Mouse (Mus musculus): ENCODE data around the gene Eif3l. TPM values are rescaled to one million over a fixed set of nuclear protein-coding genes. Genes with fewer than 3 reads are reported as not detected.

The Eif3l gene
- polyA plus RNA-seq, 1 experiment from 2014 or later = 241 TPM

GRCm38 (mm10) chr15:79067631-79068030, 7.3 kb upstream of the Eif3l start:
- WGBS = 70% methylated on average over 3 of the region's 3 CpGs

GRCm38 (mm10) chr15:79068416-79068815, 6.6 kb upstream of the Eif3l start:
- Histone ChIP-seq H3K4me2 (no peak overlapping the region), H3K27me3 (no peaks in the 10 kb centered on the region), H3K36me3 (no peaks in the 10 kb centered on the region), H3K9me3 (no peaks in the 10 kb centered on the region), H3K4me3 (replicated peaks) (no peak overlapping the region), H3K9ac (replicated peaks) (no peak overlapping the region), H3K27ac (no peak overlapping the region), H3K4me1 (replicated peaks) (peaks cover 11% of the 10 kb centered on the region)
- no peak for ATAC-seq (ENCODE audit: insufficient number of reproducible peaks, insufficient read depth, low FRiP score, low TSS enrichment, low read depth)
- WGBS = 77% methylated on average over 3 of the region's 3 CpGs

More at GRCm38 (mm10) chr15:79067631-79068030, 7.3 kb upstream of the Eif3l start:
- no peak for ATAC-seq (ENCODE audit: insufficient number of reproducible peaks, insufficient read depth, low FRiP score, low TSS enrichment, low read depth)
- Histone ChIP-seq H3K27ac (no peak overlapping the region), H3K4me1 (replicated peaks) (peaks cover 11% of the 10 kb centered on the region), H3K4me3 (replicated peaks) (no peak overlapping the region), H3K4me2 (no peak overlapping the region), H3K36me3 (no peaks in the 10 kb centered on the region), H3K27me3 (no peaks in the 10 kb centered on the region), H3K9me3 (no peaks in the 10 kb centered on the region), H3K9ac (replicated peaks) (no peak overlapping the region)

- ATAC-seq (ENCODE audit: insufficient number of reproducible peaks, insufficient read depth, low FRiP score, low TSS enrichment, low read depth) = no peak
- no peak overlapping the region for H3K4me2 ChIP-seq
- no peaks in the 10 kb centered on the region for H3K27me3 ChIP-seq
- H3K36me3 ChIP-seq = peaks cover under 1% of the 10 kb centered on the region
- 61% methylated on average over 5 of the region's 5 CpGs for WGBS
- no peak overlapping the region for H3K9ac ChIP-seq (replicated peaks)
- no peak overlapping the region for H3K4me3 ChIP-seq (replicated peaks)
- no peak overlapping the region for H3K27ac ChIP-seq
- no peaks in the 10 kb centered on the region for H3K9me3 ChIP-seq
- H3K4me1 ChIP-seq (replicated peaks) = peaks cover 19% of the 10 kb centered on the region
These were observed 3.6 kb upstream of the Eif3l start for GRCm38 (mm10) chr15:79071117-79072039.

GRCm38 (mm10) chr15:79073752-79074151, 1.2 kb upstream of the Eif3l start:
- Histone ChIP-seq H3K9ac (replicated peaks) (no peak overlapping the region), H3K4me2 (no peak overlapping the region)
- no peak for ATAC-seq (ENCODE audit: insufficient number of reproducible peaks, insufficient read depth, low FRiP score, low TSS enrichment, low read depth)

GRCm38 (mm10) chr15:79074446-79074845, 533 bp upstream of the Eif3l start:
- H3K27ac ChIP-seq = peak overlapping the region; percentile 87
- WGBS = 34% methylated on average over 10 of the region's 10 CpGs
- H3K4me3 ChIP-seq (replicated peaks) = peak overlapping the region; percentile 92
- H3K4me2 ChIP-seq = peak overlapping the region; percentile 94
- no peaks in the 10 kb centered on the region for H3K27me3 ChIP-seq
- peak overlapping the region; percentile 86; the same call in 1 of the 2 replicates for H3K9ac ChIP-seq (replicated peaks)
- H3K36me3 ChIP-seq = peaks cover 32% of the 10 kb centered on the region
- H3K9me3 ChIP-seq = no peaks in the 10 kb centered on the region
- H3K4me1 ChIP-seq (replicated peaks) = peaks cover 17% of the 10 kb centered on the region
- ATAC-seq (ENCODE audit: insufficient number of reproducible peaks, insufficient read depth, low FRiP score, low TSS enrichment, low read depth) = no peak

More at GRCm38 (mm10) chr15:79073752-79074151, 1.2 kb upstream of the Eif3l start:
- Histone ChIP-seq H3K27ac (no peak overlapping the region), H3K4me3 (replicated peaks) (no peak overlapping the region), H3K4me1 (replicated peaks) (peaks cover 17% of the 10 kb centered on the region), H3K36me3 (peaks cover 25% of the 10 kb centered on the region), H3K27me3 (no peaks in the 10 kb centered on the region), H3K9me3 (no peaks in the 10 kb centered on the region)

GRCm38 (mm10) chr15:79075658-79076365, 833 bp downstream of the Eif3l start:
- ATAC-seq (ENCODE audit: insufficient number of reproducible peaks, insufficient read depth, low FRiP score, low TSS enrichment, low read depth) = no peak
- Histone ChIP-seq H3K4me3 (replicated peaks) (peak overlapping the region; percentile 92), H3K36me3 (peaks cover 43% of the 10 kb centered on the region), H3K4me1 (replicated peaks) (peaks cover 17% of the 10 kb centered on the region), H3K9me3 (no peaks in the 10 kb centered on the region), H3K27ac (no peak overlapping the region), H3K4me2 (peak overlapping the region; percentile 94), H3K9ac (replicated peaks) (peak overlapping the region; percentile 86), H3K27me3 (no peaks in the 10 kb centered on the region)
- 36% methylated on average over 15 of the region's 15 CpGs for WGBS

- H3K36me3 ChIP-seq = peaks cover 81% of the 10 kb centered on the region
- H3K4me1 ChIP-seq (replicated peaks) = peaks cover 11% of the 10 kb centered on the region
- 97% methylated on average over 7 of the region's 7 CpGs for WGBS
- no peak overlapping the region for H3K9ac ChIP-seq (replicated peaks)
- no peaks in the 10 kb centered on the region for H3K9me3 ChIP-seq
- H3K4me3 ChIP-seq (replicated peaks) = no peak overlapping the region
- no peak overlapping the region for H3K27ac ChIP-seq
- ATAC-seq (ENCODE audit: insufficient number of reproducible peaks, insufficient read depth, low FRiP score, low TSS enrichment, low read depth) = no peak
- H3K27me3 ChIP-seq = no peaks in the 10 kb centered on the region
- H3K4me2 ChIP-seq = no peak overlapping the region
These were observed 4.6 kb downstream of the Eif3l start for GRCm38 (mm10) chr15:79079567-79079966.

GRCm38 (mm10) chr15:79092284-79092683, 17.3 kb downstream of the Eif3l start:
- peaks cover 87% of the 10 kb centered on the region for H3K36me3 ChIP-seq
- no peaks in the 10 kb centered on the region for H3K27me3 ChIP-seq
- no peak overlapping the region for H3K4me3 ChIP-seq (replicated peaks)
- H3K4me2 ChIP-seq = no peak overlapping the region
- H3K9me3 ChIP-seq = no peaks in the 10 kb centered on the region
- H3K9ac ChIP-seq (replicated peaks) = no peak overlapping the region
- 91% methylated on average over 6 of the region's 6 CpGs for WGBS
- no peak for ATAC-seq (ENCODE audit: insufficient number of reproducible peaks, insufficient read depth, low FRiP score, low TSS enrichment, low read depth)
- H3K27ac ChIP-seq = no peak overlapping the region
- peaks cover 1% of the 10 kb centered on the region; the same call in 1 of the 2 replicates for H3K4me1 ChIP-seq (replicated peaks)

GRCm38 (mm10) chr15:79093083-79093839, 18.3 kb downstream of the Eif3l start:
- H3K27ac ChIP-seq = no peak overlapping the region
- peaks cover 80% of the 10 kb centered on the region for H3K36me3 ChIP-seq

GRCm38 (mm10) chr15:79095483-79095882, 20.5 kb downstream of the Eif3l start:
- no peak for ATAC-seq (ENCODE audit: insufficient number of reproducible peaks, insufficient read depth, low FRiP score, low TSS enrichment, low read depth)
- WGBS = 85% methylated on average over 5 of the region's 5 CpGs
- Histone ChIP-seq H3K4me2 (no peak overlapping the region), H3K36me3 (peaks cover 57% of the 10 kb centered on the region), H3K9me3 (no peaks in the 10 kb centered on the region), H3K27ac (no peak overlapping the region), H3K4me3 (replicated peaks) (no peak overlapping the region), H3K4me1 (replicated peaks) (peaks cover 16% of the 10 kb centered on the region), H3K27me3 (no peaks in the 10 kb centered on the region), H3K9ac (replicated peaks) (no peak overlapping the region)

More at GRCm38 (mm10) chr15:79093083-79093839, 18.3 kb downstream of the Eif3l start:
- 79% methylated on average over 7 of the region's 7 CpGs for WGBS
- ATAC-seq (ENCODE audit: insufficient number of reproducible peaks, insufficient read depth, low FRiP score, low TSS enrichment, low read depth) = no peak
- Histone ChIP-seq H3K9me3 (no peaks in the 10 kb centered on the region), H3K4me1 (replicated peaks) (peaks cover 11% of the 10 kb centered on the region), H3K9ac (replicated peaks) (no peak overlapping the region), H3K4me3 (replicated peaks) (no peak overlapping the region), H3K27me3 (no peaks in the 10 kb centered on the region), H3K4me2 (no peak overlapping the region)

- H3K27me3 ChIP-seq = no peaks in the 10 kb centered on the region
- no peak overlapping the region for H3K4me2 ChIP-seq
- H3K9ac ChIP-seq (replicated peaks) = no peak overlapping the region
- no peak overlapping the region for H3K4me3 ChIP-seq (replicated peaks)
- peaks cover 47% of the 10 kb centered on the region for H3K36me3 ChIP-seq
- 68% methylated on average over 3 of the region's 3 CpGs for WGBS
- ATAC-seq (ENCODE audit: insufficient number of reproducible peaks, insufficient read depth, low FRiP score, low TSS enrichment, low read depth) = no peak
- H3K4me1 ChIP-seq (replicated peaks) = peaks cover 21% of the 10 kb centered on the region
- H3K9me3 ChIP-seq = no peaks in the 10 kb centered on the region
- H3K27ac ChIP-seq = no peak overlapping the region
These were observed 21.6 kb downstream of the Eif3l start for GRCm38 (mm10) chr15:79096556-79096955.
